Mouse (Mus musculus): ENCODE measurements around the gene Snrk. TPM values are rescaled to one million over a fixed set of nuclear protein-coding genes. Genes with fewer than 3 reads are reported as not detected.
A peak's percentile ranks its signal among the peaks of the same experiment; 100 is the strongest.

Snrk gene
- polyA plus RNA-seq, 1 experiment from 2014 or later = 30.6 TPM

- Histone ChIP-seq H3K27me3 (ENCODE audit: control insufficient read depth, insufficient read depth, low read length) (no peaks in the 10 kb centered on the region), H3K27ac (ENCODE audit: low read depth, low read length) (no peak overlapping the region), H3K4me3 (ENCODE audit: low read depth, low read length) (no peak overlapping the region), H3K36me3 (ENCODE audit: control insufficient read depth, insufficient read depth, low read length) (no peaks in the 10 kb centered on the region), H3K4me2 (ENCODE audit: low read depth) (no peak overlapping the region), H3K4me1 (ENCODE audit: control insufficient read depth, insufficient read depth, low read length) (peaks cover 4% of the 10 kb centered on the region; the same call in 1 of the 2 replicates), H3K9ac (ENCODE audit: low read length) (no peak overlapping the region), H3K9me3 (ENCODE audit: control insufficient read depth, low read length) (no peaks in the 10 kb centered on the region)
- ATAC-seq (ENCODE audit: insufficient read depth, low FRiP score, low TSS enrichment) = no peak
- 77% methylated on average over 7 of the region's 7 CpGs for WGBS
- no peak for DNase-seq (ENCODE audit: low spot score)
These were observed 60.5 kb downstream of the Snrk start for GRCm38 (mm10) chr9:122177256-122178220.

GRCm38 (mm10) chr9:122178427-122178826 is 61.4 kb downstream of the Snrk start:
- WGBS = 73% methylated on average over 4 of the region's 4 CpGs

GRCm38 (mm10) chr9:122180105-122180504 is 63.0 kb downstream of the Snrk start:
- no peak for ATAC-seq (ENCODE audit: insufficient read depth, low FRiP score, low TSS enrichment)
- H3K4me2 ChIP-seq (ENCODE audit: low read depth) = no peak overlapping the region
- H3K9me3 ChIP-seq (ENCODE audit: control insufficient read depth, low read length) = no peaks in the 10 kb centered on the region
- H3K27ac ChIP-seq (ENCODE audit: low read depth, low read length) = no peak overlapping the region
- no peaks in the 10 kb centered on the region for H3K36me3 ChIP-seq (ENCODE audit: control insufficient read depth, insufficient read depth, low read length)
- no peak for DNase-seq (ENCODE audit: low spot score)
- 93% methylated on average over 3 of the region's 3 CpGs for WGBS
- no peak overlapping the region for H3K4me3 ChIP-seq (ENCODE audit: low read depth, low read length)
- H3K4me1 ChIP-seq (ENCODE audit: control insufficient read depth, insufficient read depth, low read length) = peaks cover 4% of the 10 kb centered on the region; the same call in 1 of the 2 replicates
- H3K27me3 ChIP-seq (ENCODE audit: control insufficient read depth, insufficient read depth, low read length) = no peaks in the 10 kb centered on the region
- no peak overlapping the region for H3K9ac ChIP-seq (ENCODE audit: low read length)

More at GRCm38 (mm10) chr9:122178427-122178826, 61.4 kb downstream of the Snrk start:
- Histone ChIP-seq H3K4me2 (ENCODE audit: low read depth) (no peak overlapping the region), H3K36me3 (ENCODE audit: control insufficient read depth, insufficient read depth, low read length) (no peaks in the 10 kb centered on the region), H3K4me3 (ENCODE audit: low read depth, low read length) (no peak overlapping the region), H3K27me3 (ENCODE audit: control insufficient read depth, insufficient read depth, low read length) (no peaks in the 10 kb centered on the region), H3K27ac (ENCODE audit: low read depth, low read length) (no peak overlapping the region), H3K9ac (ENCODE audit: low read length) (no peak overlapping the region), H3K9me3 (ENCODE audit: control insufficient read depth, low read length) (no peaks in the 10 kb centered on the region), H3K4me1 (ENCODE audit: control insufficient read depth, insufficient read depth, low read length) (peaks cover 4% of the 10 kb centered on the region; the same call in 1 of the 2 replicates)
- ATAC-seq (ENCODE audit: insufficient read depth, low FRiP score, low TSS enrichment) (no peak), DNase-seq (ENCODE audit: low spot score) (no peak)

DNA sequence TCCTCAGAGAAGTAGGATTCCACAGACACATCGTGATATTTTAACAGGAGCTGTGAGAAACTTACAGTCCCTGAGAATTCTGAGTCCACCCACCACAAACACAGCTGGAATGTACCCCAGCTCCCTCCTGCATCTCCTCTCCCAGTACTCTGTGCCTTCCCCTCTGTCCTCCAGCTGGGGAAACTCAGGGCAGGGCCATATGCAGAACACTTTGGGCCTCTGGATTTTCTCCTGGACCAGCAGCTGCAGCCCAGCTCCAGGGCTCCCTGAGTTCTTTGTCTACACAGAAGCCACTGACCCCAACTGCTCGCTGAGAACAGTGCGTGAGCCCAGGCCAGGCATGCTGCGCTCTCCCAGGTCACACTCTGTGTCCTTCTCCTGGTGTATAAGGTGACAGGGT is 66.0 kb downstream of the Snrk start:
- H3K4me2 ChIP-seq (ENCODE audit: low read depth) = no peak overlapping the region
- H3K36me3 ChIP-seq (ENCODE audit: control insufficient read depth, insufficient read depth, low read length) = no peaks in the 10 kb centered on the region

DNA sequence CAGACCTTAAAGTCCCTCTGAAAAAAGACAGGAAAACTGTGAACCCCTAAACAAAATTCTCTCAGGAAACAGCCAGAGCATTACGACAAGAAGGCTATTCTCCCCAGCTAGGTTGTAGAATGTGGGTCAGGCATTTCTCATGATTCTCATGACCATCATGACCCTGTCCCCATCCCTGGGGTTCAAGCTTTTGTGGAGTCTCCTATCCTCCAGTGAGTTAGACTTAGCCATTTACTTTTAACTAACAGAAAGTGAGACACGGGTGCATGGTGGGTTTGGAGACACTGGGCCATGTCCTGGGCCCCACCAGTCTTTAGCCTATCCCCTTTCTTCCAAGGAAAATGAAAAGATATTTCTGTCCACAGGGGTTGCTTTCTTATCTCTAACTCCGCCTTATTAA is 67.3 kb downstream of the Snrk start:
- 88% methylated on average over 3 of the region's 3 CpGs for WGBS
- ATAC-seq (ENCODE audit: insufficient read depth, low FRiP score, low TSS enrichment) = no peak

More for the DNA sequence above, 66.0 kb downstream of the Snrk start:
- no peaks in the 10 kb centered on the region for H3K9me3 ChIP-seq (ENCODE audit: control insufficient read depth, low read length)
- DNase-seq (ENCODE audit: low spot score) = no peak
- H3K27ac ChIP-seq (ENCODE audit: low read depth, low read length) = no peak overlapping the region
- H3K4me3 ChIP-seq (ENCODE audit: low read depth, low read length) = no peak overlapping the region
- H3K9ac ChIP-seq (ENCODE audit: low read length) = no peak overlapping the region
- WGBS = 74% methylated on average over 4 of the region's 4 CpGs
- no peak for ATAC-seq (ENCODE audit: insufficient read depth, low FRiP score, low TSS enrichment)
- H3K27me3 ChIP-seq (ENCODE audit: control insufficient read depth, insufficient read depth, low read length) = no peaks in the 10 kb centered on the region
- H3K4me1 ChIP-seq (ENCODE audit: control insufficient read depth, insufficient read depth, low read length) = peaks cover 4% of the 10 kb centered on the region; the same call in 1 of the 2 replicates

DNA sequence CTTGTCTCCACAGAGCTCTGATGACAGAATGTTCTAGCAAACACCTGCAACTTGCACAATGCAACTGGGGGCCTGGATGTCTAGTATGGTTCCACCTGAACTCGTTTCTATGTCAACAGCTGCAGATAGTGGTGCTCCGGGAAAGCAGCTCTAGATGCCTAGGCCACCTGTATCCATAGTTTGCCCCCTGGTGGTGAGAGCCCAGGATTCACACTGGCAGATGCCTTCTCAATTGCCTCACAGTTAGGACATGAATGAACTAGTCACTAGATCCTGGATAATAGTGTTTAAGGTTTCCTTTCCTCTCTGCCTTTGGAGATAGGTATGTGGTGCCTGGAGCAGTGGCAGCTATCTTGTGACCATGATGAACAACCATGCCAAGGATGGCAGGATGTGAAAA is 68.0 kb downstream of the Snrk start:
- ATAC-seq (ENCODE audit: insufficient read depth, low FRiP score, low TSS enrichment) = no peak
- Histone ChIP-seq H3K4me3 (ENCODE audit: low read depth, low read length) (no peak overlapping the region), H3K27ac (ENCODE audit: low read depth, low read length) (no peak overlapping the region), H3K36me3 (ENCODE audit: control insufficient read depth, insufficient read depth, low read length) (no peaks in the 10 kb centered on the region), H3K9ac (ENCODE audit: low read length) (no peak overlapping the region), H3K27me3 (ENCODE audit: control insufficient read depth, insufficient read depth, low read length) (no peaks in the 10 kb centered on the region), H3K4me1 (ENCODE audit: control insufficient read depth, insufficient read depth, low read length) (no peaks in the 10 kb centered on the region), H3K4me2 (ENCODE audit: low read depth) (no peak overlapping the region), H3K9me3 (ENCODE audit: control insufficient read depth, low read length) (no peaks in the 10 kb centered on the region)
- WGBS = 37% methylated on average over 2 of the region's 2 CpGs
- DNase-seq (ENCODE audit: low spot score) = peak; percentile 68

More for the DNA sequence above, 67.3 kb downstream of the Snrk start:
- Histone ChIP-seq H3K27ac (ENCODE audit: low read depth, low read length) (no peak overlapping the region), H3K36me3 (ENCODE audit: control insufficient read depth, insufficient read depth, low read length) (no peaks in the 10 kb centered on the region), H3K27me3 (ENCODE audit: control insufficient read depth, insufficient read depth, low read length) (no peaks in the 10 kb centered on the region), H3K9ac (ENCODE audit: low read length) (no peak overlapping the region), H3K4me3 (ENCODE audit: low read depth, low read length) (no peak overlapping the region), H3K4me2 (ENCODE audit: low read depth) (no peak overlapping the region), H3K4me1 (ENCODE audit: control insufficient read depth, insufficient read depth, low read length) (no peaks in the 10 kb centered on the region), H3K9me3 (ENCODE audit: control insufficient read depth, low read length) (no peaks in the 10 kb centered on the region)
- DNase-seq (ENCODE audit: low spot score) = no peak

- H3K9me3 ChIP-seq (ENCODE audit: control insufficient read depth, low read length) = no peaks in the 10 kb centered on the region
- H3K4me3 ChIP-seq (ENCODE audit: low read depth, low read length) = no peak overlapping the region
- no peak for DNase-seq (ENCODE audit: low spot score)
- no peaks in the 10 kb centered on the region for H3K4me1 ChIP-seq (ENCODE audit: control insufficient read depth, insufficient read depth, low read length)
- no peak overlapping the region for H3K9ac ChIP-seq (ENCODE audit: low read length)
- no peak overlapping the region for H3K4me2 ChIP-seq (ENCODE audit: low read depth)
- H3K27ac ChIP-seq (ENCODE audit: low read depth, low read length) = no peak overlapping the region
- ATAC-seq (ENCODE audit: insufficient read depth, low FRiP score, low TSS enrichment) = no peak
- no peaks in the 10 kb centered on the region for H3K36me3 ChIP-seq (ENCODE audit: control insufficient read depth, insufficient read depth, low read length)
- no peaks in the 10 kb centered on the region for H3K27me3 ChIP-seq (ENCODE audit: control insufficient read depth, insufficient read depth, low read length)
- 66% methylated on average over 6 of the region's 6 CpGs for WGBS
These were observed 68.9 kb downstream of the Snrk start for GRCm38 (mm10) chr9:122185953-122186352.

- DNase-seq (ENCODE audit: low spot score) (no peak), ATAC-seq (ENCODE audit: insufficient read depth, low FRiP score, low TSS enrichment) (no peak)
- H3K4me2 ChIP-seq (ENCODE audit: low read depth) = no peak overlapping the region
- H3K9me3 ChIP-seq (ENCODE audit: control insufficient read depth, low read length) = no peaks in the 10 kb centered on the region
- no peak overlapping the region for H3K4me3 ChIP-seq (ENCODE audit: low read depth, low read length)
- 69% methylated on average over 1 of the region's 1 CpGs for WGBS
- H3K27ac ChIP-seq (ENCODE audit: low read depth, low read length) = no peak overlapping the region
- no peak overlapping the region for H3K9ac ChIP-seq (ENCODE audit: low read length)
- no peaks in the 10 kb centered on the region for H3K27me3 ChIP-seq (ENCODE audit: control insufficient read depth, insufficient read depth, low read length)
- no peaks in the 10 kb centered on the region for H3K4me1 ChIP-seq (ENCODE audit: control insufficient read depth, insufficient read depth, low read length)
- H3K36me3 ChIP-seq (ENCODE audit: control insufficient read depth, insufficient read depth, low read length) = no peaks in the 10 kb centered on the region
These were observed 69.7 kb downstream of the Snrk start for GRCm38 (mm10) chr9:122186643-122187226.

Data from neural tube, embryonic 11.5 days (tissue).